Mouse (Mus musculus): ENCODE results near the gene Slc43a2. TPM values are rescaled to one million over a fixed set of nuclear protein-coding genes. Genes with fewer than 3 reads are reported as not detected.
"Not testable (repeated sequence)": the region's sequence is repeated elsewhere in the genome, so short reads cannot be mapped to it uniquely, and the experiment has no call there.

Slc43a2 gene
- total RNA-seq, 2 experiments from 2014 or later = 44.2 to 51.3 TPM

- DNase-seq (ENCODE audit: low spot score in 2 of 2) = no peak
Measured at GRCm38 (mm10) chr11:75550200-75550946, 18.9 kb downstream of the Slc43a2 start.

GRCm38 (mm10) chr11:75551321-75551720 is 19.8 kb downstream of the Slc43a2 start:
- no peak for DNase-seq (ENCODE audit: low spot score in 2 of 2)

GRCm38 (mm10) chr11:75551961-75552441 is 20.5 kb downstream of the Slc43a2 start:
- no peak for DNase-seq (ENCODE audit: low spot score in 2 of 2)

GRCm38 (mm10) chr11:75552906-75553482 is 21.5 kb downstream of the Slc43a2 start:
- no peak for DNase-seq (ENCODE audit: low spot score in 2 of 2)

- not testable (repeated sequence) for DNase-seq (ENCODE audit: low spot score in 2 of 2)
Measured at GRCm38 (mm10) chr11:75556006-75556405, 24.5 kb downstream of the Slc43a2 start.

GRCm38 (mm10) chr11:75557142-75557541 is 25.6 kb downstream of the Slc43a2 start:
- DNase-seq (ENCODE audit: low spot score in 2 of 2) = no peak

GRCm38 (mm10) chr11:75558101-75558500 is 26.6 kb downstream of the Slc43a2 start:
- no peak for DNase-seq (ENCODE audit: low spot score in 2 of 2)

GRCm38 (mm10) chr11:75559870-75560504 is 28.5 kb downstream of the Slc43a2 start:
- DNase-seq (ENCODE audit: low spot score in 2 of 2) = peak in 1 of 2 experiments; percentile 56

- DNase-seq (ENCODE audit: low spot score in 2 of 2) = no peak
Measured at GRCm38 (mm10) chr11:75560530-75561409, 29.3 kb downstream of the Slc43a2 start.

- no peak for DNase-seq (ENCODE audit: low spot score in 2 of 2)
Measured at GRCm38 (mm10) chr11:75561410-75561791, 29.9 kb downstream of the Slc43a2 start.

GRCm38 (mm10) chr11:75562840-75563239 is 31.3 kb downstream of the Slc43a2 start:
- no peak for DNase-seq (ENCODE audit: low spot score in 2 of 2)

GRCm38 (mm10) chr11:75563851-75564548 is 32.5 kb downstream of the Slc43a2 start:
- DNase-seq (ENCODE audit: low spot score in 2 of 2) = no peak

- DNase-seq (ENCODE audit: low spot score in 2 of 2) = no peak
Measured at GRCm38 (mm10) chr11:75565849-75566248, 34.4 kb downstream of the Slc43a2 start.

GRCm38 (mm10) chr11:75566276-75567196 is 35.0 kb downstream of the Slc43a2 start:
- DNase-seq (ENCODE audit: low spot score in 2 of 2) = no peak

GRCm38 (mm10) chr11:75567346-75568114 is 36.0 kb downstream of the Slc43a2 start:
- DNase-seq (ENCODE audit: low spot score in 2 of 2) = peak in 1 of 2 experiments; percentile 46

GRCm38 (mm10) chr11:75568115-75568511 is 36.6 kb downstream of the Slc43a2 start:
- DNase-seq (ENCODE audit: low spot score in 2 of 2) = no peak

- no peak for DNase-seq (ENCODE audit: low spot score in 2 of 2)
Measured at GRCm38 (mm10) chr11:75568962-75569361, 37.5 kb downstream of the Slc43a2 start.

GRCm38 (mm10) chr11:75570375-75571125 is 39.1 kb downstream of the Slc43a2 start:
- DNase-seq (ENCODE audit: low spot score in 2 of 2) = no peak

Data from layer of hippocampus, adult 18-20 months (tissue).